Mouse (Mus musculus) spleen, postnatal 10 days (tissue): Measurements from ENCODE around the gene Pnkp.

Experiments
- DNase-seq, 2 experiments: peaks; one replicate each; pipeline ENCODE4 v3.0.0; 2021 to 2022; ENCODE audit warnings: low spot score in 2 of 2

The Pnkp gene

DNA sequence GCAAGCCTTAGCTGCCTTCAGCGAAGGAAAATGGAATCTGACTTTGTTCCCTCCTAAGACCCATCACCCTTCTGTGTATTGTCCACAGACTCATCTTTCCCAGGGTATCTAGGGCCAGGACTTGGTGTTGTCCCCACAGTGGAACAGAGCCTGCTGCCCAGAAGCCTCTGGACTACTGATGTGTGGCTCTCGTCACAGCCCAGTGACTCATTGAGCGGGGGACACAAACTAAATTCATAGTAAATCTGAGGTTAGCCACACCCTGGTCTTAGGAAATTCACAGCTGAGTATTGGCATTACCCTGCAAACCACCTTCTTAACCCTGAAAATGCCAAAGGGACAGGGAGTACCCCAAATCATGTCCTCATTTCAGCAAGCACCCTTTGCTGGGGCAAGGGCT is 30.2 kb upstream of the Pnkp start:
- no peak for DNase-seq

DNA sequence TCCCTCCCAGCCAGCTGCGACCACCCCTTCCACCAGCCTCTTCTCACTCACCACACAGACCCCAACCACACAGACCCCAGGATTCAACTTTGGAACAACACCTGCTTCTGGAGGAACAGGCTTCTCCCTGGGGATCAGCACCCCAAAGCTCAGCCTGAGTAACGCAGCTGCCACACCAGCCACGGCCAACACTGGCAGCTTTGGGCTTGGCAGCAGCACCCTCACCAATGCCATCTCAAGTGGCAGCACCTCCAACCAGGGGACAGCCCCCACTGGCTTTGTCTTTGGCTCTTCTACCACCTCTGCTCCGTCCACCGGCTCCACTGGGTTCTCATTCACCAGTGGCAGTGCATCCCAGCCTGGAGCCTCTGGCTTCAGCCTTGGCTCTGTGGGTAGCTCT is 28.2 kb upstream of the Pnkp start:
- no peak for DNase-seq

- no peak for DNase-seq
Observed at GRCm38 (mm10) chr7:44832763-44833162, 24.2 kb upstream of the Pnkp start.

- peak in 1 of 2 experiments; percentile 25 for DNase-seq
Observed at GRCm38 (mm10) chr7:44835373-44836015, 21.4 kb upstream of the Pnkp start.

- DNase-seq: peak in 1 of 2 experiments; percentile 71
Observed at GRCm38 (mm10) chr7:44836016-44836404, 20.9 kb upstream of the Pnkp start.

- DNase-seq: no peak
Observed at GRCm38 (mm10) chr7:44836423-44837053, 20.4 kb upstream of the Pnkp start.

GRCm38 (mm10) chr7:44838073-44838472 is 18.9 kb upstream of the Pnkp start:
- no peak for DNase-seq

DNA sequence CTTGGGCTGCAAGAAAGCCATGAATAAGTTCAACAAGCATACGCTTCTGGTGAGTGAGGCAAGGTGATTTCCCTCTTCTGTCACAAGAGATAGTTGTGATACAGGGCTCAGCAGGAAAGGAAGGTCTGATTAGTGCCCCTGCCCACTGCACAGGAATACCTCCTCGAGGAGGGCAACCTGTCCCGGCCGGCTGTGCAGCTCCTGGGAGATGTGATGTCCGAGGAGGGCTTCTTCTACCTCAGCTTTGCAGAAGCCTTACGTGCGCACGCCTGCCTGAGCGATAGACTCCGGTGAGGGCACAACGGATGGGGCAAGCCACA is 17.8 kb upstream of the Pnkp start:
- DNase-seq: no peak

DNA sequence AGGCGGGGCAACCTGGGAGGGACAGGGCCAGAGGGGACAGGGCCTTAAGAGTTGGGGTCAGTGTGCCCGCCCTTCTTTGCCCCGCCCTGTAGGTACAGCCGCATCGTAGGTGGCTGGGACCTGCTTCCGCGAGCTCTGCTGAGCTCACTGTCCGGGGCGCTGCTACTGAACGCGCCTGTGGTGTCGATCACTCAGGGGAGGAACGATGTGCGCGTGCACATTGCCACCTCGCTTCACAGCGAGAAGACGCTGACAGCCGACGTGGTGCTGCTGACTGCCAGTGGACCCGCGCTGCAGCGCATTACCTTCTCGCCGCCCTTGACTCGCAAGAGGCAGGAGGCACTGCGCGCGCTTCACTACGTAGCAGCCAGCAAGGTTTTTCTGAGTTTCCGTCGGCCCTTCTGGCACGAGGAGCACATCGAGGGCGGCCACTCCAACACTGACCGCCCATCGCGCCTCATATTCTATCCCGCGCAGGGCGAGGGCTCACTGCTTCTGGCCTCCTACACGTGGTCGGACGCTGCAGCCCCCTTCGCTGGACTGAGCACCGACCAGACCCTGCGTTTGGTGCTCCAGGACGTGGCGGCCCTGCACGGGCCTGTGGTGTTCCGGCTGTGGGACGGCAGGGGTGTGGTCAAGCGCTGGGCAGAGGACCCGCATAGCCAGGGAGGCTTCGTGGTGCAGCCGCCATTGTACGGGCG is 17.3 kb upstream of the Pnkp start:
- peak in 1 of 2 experiments; percentile 73 for DNase-seq

- DNase-seq: peak in 1 of 2 experiments; percentile 41
Observed at GRCm38 (mm10) chr7:44840426-44840825, 16.5 kb upstream of the Pnkp start.

GRCm38 (mm10) chr7:44841825-44842463 is 15.0 kb upstream of the Pnkp start:
- DNase-seq: no peak

DNA sequence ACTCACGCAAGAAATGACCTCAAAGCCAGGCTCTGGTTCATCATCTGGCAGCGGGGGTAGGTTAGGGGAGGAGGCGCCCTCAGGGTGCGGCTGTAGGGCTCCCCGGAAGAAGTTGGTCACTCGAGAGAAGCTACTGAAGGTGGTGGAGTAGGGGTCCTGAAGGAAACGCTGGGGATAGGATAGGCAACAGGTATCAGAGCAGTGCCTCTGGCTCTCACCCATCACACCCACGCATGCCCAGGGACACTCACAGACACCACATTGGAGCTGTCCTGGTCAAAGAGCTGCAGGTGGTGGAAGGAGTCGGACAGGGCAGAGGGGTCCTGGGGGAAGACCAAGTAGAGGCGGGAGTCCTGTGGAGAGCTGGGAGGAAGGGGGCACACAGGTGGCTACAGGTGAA is 11.9 kb upstream of the Pnkp start:
- DNase-seq: no peak

GRCm38 (mm10) chr7:44846804-44847203 is 10.1 kb upstream of the Pnkp start:
- no peak for DNase-seq

GRCm38 (mm10) chr7:44847772-44848171 is 9.2 kb upstream of the Pnkp start:
- no peak for DNase-seq

- peak; percentile 93 to 96 for DNase-seq
Observed at GRCm38 (mm10) chr7:44848561-44849415, 8.2 kb upstream of the Pnkp start, which contains the start of the genes Akt1s1 and Tbc1d17. TSS of gene Akt1s1 (plus strand) at chr7:44848991. TSS of gene Tbc1d17 (minus strand) at chr7:44849079.

GRCm38 (mm10) chr7:44849416-44850111 is 7.4 kb upstream of the Pnkp start:
- peak; percentile 90 for DNase-seq

DNA sequence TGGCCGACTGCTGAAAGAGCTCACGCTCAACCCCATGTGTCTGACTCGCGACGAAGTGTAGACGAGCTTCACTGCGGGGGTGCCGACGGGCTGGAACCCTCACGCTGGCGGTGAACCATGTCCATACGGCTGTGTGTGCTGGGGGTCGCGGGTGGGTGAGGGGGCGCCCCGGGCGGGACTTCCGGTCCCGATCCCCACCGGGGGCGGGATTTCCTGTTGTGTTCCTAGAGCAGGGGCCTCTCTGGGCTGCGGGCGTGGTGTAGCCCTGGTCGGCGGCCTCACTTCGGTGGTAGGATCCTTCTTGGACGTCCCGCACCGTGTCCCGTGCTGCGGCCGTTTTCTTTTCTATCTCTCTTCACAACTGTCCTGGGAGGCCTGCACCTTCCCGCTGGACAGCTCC is 6.8 kb upstream of the Pnkp start:
- DNase-seq: peak; percentile 58 to 82

- no peak for DNase-seq
Observed at GRCm38 (mm10) chr7:44850789-44851624, 5.9 kb upstream of the Pnkp start.

GRCm38 (mm10) chr7:44851625-44852234 is 5.2 kb upstream of the Pnkp start:
- no peak for DNase-seq
